Mouse (Mus musculus) lung, embryonic 15.5 days (tissue): ENCODE data around the gene Dram1. TPM values are rescaled to one million over a fixed set of nuclear protein-coding genes. Genes with fewer than 3 reads are reported as not detected.

ENCODE experiments used
- ATAC-seq: fragments of 200-750 bp; cut with Nextera tagmentation; 2 replicates; pipeline ENCODE4 v1.8.0; 2017; ENCODE audit warnings: moderate number of reproducible peaks, borderline replicate concordance; ENCODE audit not compliant: low FRiP score, low TSS enrichment; ENCODE audit errors: extremely low read depth
- H3K27ac ChIP-seq: fragments of 300-500 bp; sonication (generic); 2 replicates; pipeline ENCODE4 v1.5.1; 2015; ENCODE audit warnings: moderate library complexity, mild to moderate bottlenecking, inconsistent platforms
- H3K27me3 ChIP-seq: fragments of 300-500 bp; sonication (generic); 2 replicates; pipeline ENCODE4 v1.6.1; 2015; ENCODE audit warnings: inconsistent platforms
- H3K36me3 ChIP-seq: fragments of 300-500 bp; sonication (generic); 2 replicates; pipeline ENCODE4 v1.6.1; 2015; ENCODE audit warnings: inconsistent platforms
- H3K4me1 ChIP-seq: fragments of 300-500 bp; sonication (generic); 2 replicates; pipeline ENCODE4 v1.6.1; 2015; ENCODE audit warnings: inconsistent platforms
- H3K4me2 ChIP-seq: fragments of 300-500 bp; sonication (generic); 2 replicates; pipeline ENCODE4 v1.6.1; 2015; ENCODE audit warnings: inconsistent platforms, mild to moderate bottlenecking, moderate library complexity
- H3K4me3 ChIP-seq: fragments of 300-500 bp; sonication (generic); 2 replicates; pipeline ENCODE4 v1.5.1; 2015; ENCODE audit warnings: mild to moderate bottlenecking, inconsistent platforms
- H3K9ac ChIP-seq: fragments of 300-500 bp; sonication (generic); 2 replicates; pipeline ENCODE4 v1.6.1; 2015; ENCODE audit warnings: inconsistent platforms
- H3K9me3 ChIP-seq: fragments of 300-500 bp; sonication (generic); 2 replicates; pipeline ENCODE4 v1.6.1; 2016; ENCODE audit warnings: inconsistent platforms
- WGBS: fragments of 180-500 bp; shearing (Covaris S2); methylation state at CpG from one replicate; pipeline ENCODE4 v1.1.7; 2015; 5-methylcytosine and 5-hydroxymethylcytosine counted together
- polyA plus RNA-seq: library from polyadenylated mRNA; unstranded; fragments of >200 nt; fragmentation: Nextera tagmentation; extraction: Ambion mirVana; gene quantifications from 2 replicates; pipeline ENCODE4 v1.2.1, GENCODE M21; 2015

The Dram1 gene
- polyA plus RNA-seq, 1 experiment from 2014 or later = 81.0 TPM

DNA sequence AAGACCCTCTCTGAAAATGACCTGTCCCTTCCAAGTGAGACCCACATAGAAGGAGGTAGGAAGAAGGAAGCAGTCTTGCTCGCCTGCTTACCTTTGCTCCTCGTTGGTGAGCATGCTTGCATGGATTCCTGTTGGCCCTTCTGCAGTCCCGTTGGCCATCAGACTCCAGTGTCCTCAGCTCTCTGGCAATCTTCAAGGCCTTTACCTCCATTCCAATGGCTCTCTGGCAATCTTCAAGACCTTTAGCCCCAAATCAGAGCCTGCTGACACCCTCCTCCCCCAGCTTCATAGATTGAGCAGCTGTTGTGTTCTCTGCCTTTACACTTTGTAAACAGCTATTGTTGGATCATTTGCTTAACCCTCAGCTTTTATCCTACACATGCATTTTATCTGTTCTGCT is 14.7 kb downstream of the Dram1 start:
- WGBS = 71% methylated on average over 3 of the region's 3 CpGs
- Histone ChIP-seq H3K4me2 (no peak overlapping the region), H3K27me3 (no peaks in the 10 kb centered on the region), H3K9me3 (no peaks in the 10 kb centered on the region), H3K9ac (no peak overlapping the region), H3K4me3 (no peak overlapping the region), H3K36me3 (no peaks in the 10 kb centered on the region), H3K4me1 (no peaks in the 10 kb centered on the region), H3K27ac (no peak overlapping the region)
- no peak for ATAC-seq

- H3K4me3 ChIP-seq = no peak overlapping the region
- no peaks in the 10 kb centered on the region for H3K9me3 ChIP-seq
- ATAC-seq = no peak
- no peaks in the 10 kb centered on the region for H3K27me3 ChIP-seq
- no peaks in the 10 kb centered on the region for H3K36me3 ChIP-seq
- H3K9ac ChIP-seq = no peak overlapping the region
- H3K4me1 ChIP-seq = no peaks in the 10 kb centered on the region
- H3K27ac ChIP-seq = no peak overlapping the region
- WGBS = 54% methylated on average over 1 of the region's 1 CpGs
- H3K4me2 ChIP-seq = no peak overlapping the region
These were observed 16.7 kb downstream of the Dram1 start for GRCm38 (mm10) chr10:88362218-88362617.

GRCm38 (mm10) chr10:88356983-88357559 is 21.8 kb downstream of the Dram1 start:
- peak overlapping the region; percentile 87 for H3K4me2 ChIP-seq
- peak overlapping the region; percentile 61 for H3K27ac ChIP-seq
- ATAC-seq = peak; percentile 87
- no peaks in the 10 kb centered on the region for H3K9me3 ChIP-seq
- 6% methylated on average over 39 of the region's 47 CpGs for WGBS
- H3K27me3 ChIP-seq = no peaks in the 10 kb centered on the region
- peak overlapping the region; percentile 70 for H3K9ac ChIP-seq
- peaks cover 4% of the 10 kb centered on the region for H3K4me1 ChIP-seq
- H3K36me3 ChIP-seq = no peaks in the 10 kb centered on the region
- peak overlapping the region; percentile 70 for H3K4me3 ChIP-seq

GRCm38 (mm10) chr10:88356114-88356982 is 22.5 kb downstream of the Dram1 start:
- Histone ChIP-seq H3K9me3 (no peaks in the 10 kb centered on the region), H3K36me3 (no peaks in the 10 kb centered on the region), H3K27me3 (no peaks in the 10 kb centered on the region), H3K4me2 (peak overlapping the region; percentile 87), H3K9ac (peak overlapping the region; percentile 70), H3K4me3 (peak overlapping the region; percentile 70), H3K4me1 (peaks cover 6% of the 10 kb centered on the region), H3K27ac (peak overlapping the region; percentile 61)
- 0 out of 2 replicates have a peak, but pooled peaks have one; percentile 24 for ATAC-seq
- 7% methylated on average over 21 of the region's 21 CpGs for WGBS

DNA sequence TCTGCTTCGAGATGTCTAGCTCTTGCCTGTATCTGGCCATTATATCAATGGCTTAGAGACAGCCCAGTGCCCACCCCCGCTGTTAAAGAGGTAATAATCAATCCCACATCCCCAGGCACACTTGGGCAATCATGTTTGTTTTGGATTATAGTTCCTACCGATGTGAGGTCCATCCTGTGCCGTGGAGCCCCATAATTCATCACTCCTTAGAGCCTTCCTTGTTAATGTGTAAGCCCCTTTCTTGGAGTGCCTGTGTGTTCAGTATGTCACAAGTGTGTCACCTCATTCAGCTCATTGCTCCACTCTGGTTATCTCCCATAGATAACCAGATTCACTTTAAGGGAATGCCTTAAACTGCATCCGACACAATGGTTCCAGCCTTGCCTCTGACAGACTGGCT is 24.3 kb downstream of the Dram1 start:
- no peak overlapping the region for H3K4me3 ChIP-seq
- H3K27me3 ChIP-seq = no peaks in the 10 kb centered on the region
- peak overlapping the region; percentile 14; the same call in 1 of the 2 replicates for H3K27ac ChIP-seq
- no peaks in the 10 kb centered on the region for H3K9me3 ChIP-seq
- no peaks in the 10 kb centered on the region for H3K36me3 ChIP-seq
- peaks cover 13% of the 10 kb centered on the region for H3K4me1 ChIP-seq
- peak overlapping the region; percentile 87 for H3K4me2 ChIP-seq
- 40% methylated on average over 5 of the region's 5 CpGs for WGBS
- no peak for ATAC-seq
- no peak overlapping the region for H3K9ac ChIP-seq

DNA sequence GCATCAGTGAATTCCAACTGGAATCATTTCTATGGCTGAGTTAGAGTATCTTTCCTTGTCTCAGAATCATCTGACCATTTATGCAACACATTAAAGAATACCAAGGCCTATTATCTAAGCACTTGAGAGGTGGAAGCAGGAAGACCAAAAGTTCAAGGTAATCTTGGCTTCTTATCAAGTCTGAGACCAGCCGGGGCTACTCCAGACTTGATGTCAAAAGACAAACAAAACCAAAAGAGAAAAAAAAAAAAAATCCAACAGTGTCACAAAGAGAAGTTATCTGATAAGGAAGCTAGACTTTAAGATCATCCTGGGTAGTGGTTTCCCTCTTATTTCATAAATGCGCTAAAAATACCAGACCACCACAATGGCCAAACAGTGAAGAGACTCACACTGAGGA is 26.3 kb downstream of the Dram1 start:
- WGBS = 51% methylated on average over 2 of the region's 2 CpGs
- ATAC-seq = no peak
- no peaks in the 10 kb centered on the region for H3K36me3 ChIP-seq
- H3K4me3 ChIP-seq = no peak overlapping the region
- no peaks in the 10 kb centered on the region for H3K9me3 ChIP-seq
- no peaks in the 10 kb centered on the region for H3K27me3 ChIP-seq
- no peak overlapping the region for H3K9ac ChIP-seq
- no peak overlapping the region for H3K4me2 ChIP-seq
- H3K27ac ChIP-seq = peak overlapping the region; percentile 55; the same call in 1 of the 2 replicates
- H3K4me1 ChIP-seq = peaks cover 19% of the 10 kb centered on the region

- WGBS = 48% methylated on average over 5 of the region's 5 CpGs
- no peak overlapping the region for H3K9ac ChIP-seq
- H3K4me3 ChIP-seq = no peak overlapping the region
- no peaks in the 10 kb centered on the region for H3K9me3 ChIP-seq
- no peak overlapping the region for H3K4me2 ChIP-seq
- H3K36me3 ChIP-seq = no peaks in the 10 kb centered on the region
- no peaks in the 10 kb centered on the region for H3K27me3 ChIP-seq
- H3K4me1 ChIP-seq = peaks cover 18% of the 10 kb centered on the region
- no peak for ATAC-seq
- 0 out of 2 replicates have a peak overlapping the region, but pooled peaks have one; percentile 64 for H3K27ac ChIP-seq
These were observed 27.3 kb downstream of the Dram1 start for GRCm38 (mm10) chr10:88351411-88352103.

DNA sequence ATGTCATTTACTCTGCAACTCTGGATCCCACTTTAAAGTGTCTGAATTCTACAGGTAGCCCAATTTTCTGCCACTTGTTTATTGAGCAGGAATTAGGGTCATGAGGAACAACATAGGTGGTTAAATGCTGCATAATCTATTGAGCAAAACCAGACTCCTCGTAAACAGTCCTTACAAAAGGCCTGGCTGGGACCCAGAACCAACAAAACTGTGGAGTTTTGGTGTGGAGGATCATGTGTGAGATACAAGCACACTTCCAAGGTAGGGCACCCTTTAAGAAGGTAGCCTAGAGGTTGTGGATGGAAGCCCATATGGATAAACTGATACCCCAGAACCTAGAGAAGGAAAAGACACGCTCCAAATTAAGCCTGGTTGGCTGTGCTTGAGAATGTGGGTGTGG is 28.2 kb downstream of the Dram1 start:
- WGBS = 60% methylated on average over 2 of the region's 2 CpGs
- peak overlapping the region; percentile 64 for H3K27ac ChIP-seq
- H3K36me3 ChIP-seq = no peaks in the 10 kb centered on the region
- no peaks in the 10 kb centered on the region for H3K9me3 ChIP-seq
- no peak overlapping the region for H3K4me3 ChIP-seq
- no peak overlapping the region for H3K9ac ChIP-seq
- no peaks in the 10 kb centered on the region for H3K27me3 ChIP-seq
- ATAC-seq = no peak
- peaks cover 15% of the 10 kb centered on the region for H3K4me1 ChIP-seq
- H3K4me2 ChIP-seq = no peak overlapping the region

GRCm38 (mm10) chr10:88349800-88350199 is 29.1 kb downstream of the Dram1 start:
- 46% methylated on average over 8 of the region's 8 CpGs for WGBS
- Histone ChIP-seq H3K27me3 (no peaks in the 10 kb centered on the region), H3K4me2 (no peak overlapping the region), H3K36me3 (no peaks in the 10 kb centered on the region), H3K9ac (no peak overlapping the region), H3K9me3 (no peaks in the 10 kb centered on the region), H3K27ac (peak overlapping the region; percentile 64), H3K4me3 (no peak overlapping the region), H3K4me1 (peaks cover 15% of the 10 kb centered on the region)
- ATAC-seq = peak; percentile 83

DNA sequence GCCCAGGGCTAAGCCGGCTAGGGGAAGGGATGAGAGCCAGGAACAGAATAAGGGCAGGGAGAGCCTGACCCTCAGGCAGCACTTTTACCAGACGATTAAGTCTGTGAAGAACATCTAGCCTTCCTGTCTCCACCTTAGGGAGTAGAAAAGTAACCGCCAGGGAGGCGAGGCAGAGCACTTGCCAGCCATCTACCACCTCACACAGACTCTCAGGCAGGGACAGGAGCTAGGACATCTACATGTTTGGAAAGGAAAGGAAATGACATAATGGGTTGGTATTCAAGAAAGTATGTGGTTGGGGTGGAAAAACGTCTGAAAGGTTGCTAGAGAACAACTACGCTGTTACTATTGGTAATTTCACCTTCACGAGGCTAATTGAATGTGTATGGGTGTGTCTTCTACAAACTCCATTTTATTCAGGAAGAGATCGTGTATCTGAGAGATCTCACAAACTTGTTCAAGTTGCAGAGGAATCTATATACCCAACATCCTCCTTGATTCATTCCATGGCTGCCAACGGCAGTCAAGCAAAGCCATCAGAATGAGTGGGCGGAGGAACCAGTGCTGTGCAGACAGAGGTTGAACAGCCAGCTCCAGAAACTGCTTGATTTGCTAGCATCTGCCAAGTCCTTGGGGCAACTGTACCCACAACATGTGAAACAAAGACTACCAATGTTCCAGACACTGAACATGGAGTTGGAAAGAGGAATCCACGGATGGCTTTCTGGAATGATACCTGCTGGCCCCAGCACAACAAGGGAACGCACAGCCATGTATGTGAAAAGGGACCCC is 32.2 kb downstream of the Dram1 start:
- peaks cover 15% of the 10 kb centered on the region; the same call in 1 of the 2 replicates for H3K4me1 ChIP-seq
- H3K9me3 ChIP-seq = no peaks in the 10 kb centered on the region
- no peaks in the 10 kb centered on the region for H3K36me3 ChIP-seq
- no peak for ATAC-seq
- H3K27ac ChIP-seq = no peak overlapping the region; the same call in 1 of the 2 replicates
- 65% methylated on average over 12 of the region's 12 CpGs for WGBS
- no peak overlapping the region for H3K4me3 ChIP-seq
- no peaks in the 10 kb centered on the region for H3K27me3 ChIP-seq
- H3K9ac ChIP-seq = no peak overlapping the region
- H3K4me2 ChIP-seq = no peak overlapping the region

DNA sequence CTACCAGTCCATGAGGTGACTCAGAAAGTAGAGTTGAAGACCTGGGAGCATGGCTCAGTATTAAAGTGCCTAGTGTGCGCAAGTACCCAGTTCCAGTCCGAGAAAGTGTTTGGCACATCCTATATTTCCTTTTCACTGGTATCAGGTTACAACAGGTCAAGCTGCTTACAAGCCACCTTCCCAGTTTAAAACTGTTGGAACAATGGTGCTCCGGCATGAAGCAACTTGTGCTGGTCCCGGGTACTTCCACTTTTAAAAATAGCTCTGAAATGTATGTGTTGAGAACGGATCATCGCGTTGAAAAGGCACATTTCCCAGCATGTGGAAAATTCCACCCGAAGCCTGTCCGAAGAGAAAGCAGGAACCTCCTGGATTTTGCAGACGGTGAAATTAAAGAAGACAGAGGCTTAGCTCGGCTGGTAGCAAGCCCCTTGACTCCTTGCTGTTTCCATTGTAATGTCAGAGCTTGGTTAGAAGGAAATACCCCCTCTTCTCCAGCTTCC is 32.9 kb downstream of the Dram1 start:
- no peak for ATAC-seq
- Histone ChIP-seq H3K27ac (no peak overlapping the region; the same call in 1 of the 2 replicates), H3K4me3 (no peak overlapping the region), H3K4me1 (peaks cover 12% of the 10 kb centered on the region; the same call in 1 of the 2 replicates), H3K9ac (no peak overlapping the region), H3K36me3 (no peaks in the 10 kb centered on the region), H3K4me2 (no peak overlapping the region), H3K27me3 (no peaks in the 10 kb centered on the region), H3K9me3 (no peaks in the 10 kb centered on the region)
- WGBS = 54% methylated on average over 11 of the region's 11 CpGs
